Mouse (Mus musculus) olfactory bulb, adult 2 months (tissue): ENCODE measurements around the gene Nelfb. TPM values are rescaled to one million over a fixed set of nuclear protein-coding genes. Genes with fewer than 3 reads are reported as not detected.

Experiments used
- H3K27ac ChIP-seq: fragments of 200-500 bp; 2 replicates; pipeline ENCODE4 v1.5.1; 2012; ENCODE audit warnings: low read depth, low read length; ENCODE audit not compliant: insufficient read depth
- H3K4me1 ChIP-seq: fragments of 200-500 bp; 2 replicates; pipeline ENCODE4 v1.6.1; 2012; ENCODE audit warnings: low read length; ENCODE audit not compliant: control insufficient read depth, insufficient read depth
- H3K4me3 ChIP-seq: fragments of 200-500 bp; 2 replicates; pipeline ENCODE4 v1.5.1; 2012; ENCODE audit warnings: mild to moderate bottlenecking, low read depth, low read length, moderate library complexity; ENCODE audit not compliant: insufficient read depth
- CTCF ChIP-seq: fragments of 200-500 bp; IDR thresholded peaks from 2 replicates; pipeline ENCODE4 v1.5.1; 2012; ENCODE audit warnings: low read depth, mild to moderate bottlenecking, low read length, moderate library complexity; ENCODE audit not compliant: insufficient read depth
- POLR2A ChIP-seq: fragments of 200-500 bp; IDR thresholded peaks from 2 replicates; pipeline ENCODE4 v1.6.1; 2012; ENCODE audit warnings: mild to moderate bottlenecking, low read depth, low read length, moderate library complexity; ENCODE audit not compliant: insufficient read depth
- WGBS: fragments of 180-500 bp; shearing (Covaris S2); methylation state at CpG from one replicate; pipeline ENCODE4 v1.1.7; 2018; 5-methylcytosine and 5-hydroxymethylcytosine counted together
- polyA plus RNA-seq: library from polyadenylated mRNA; stranded (reverse); fragments of >200 nt; gene quantifications from 2 replicates; pipeline ENCODE4 v1.2.4, GENCODE M21; 2012; ENCODE audit warnings: low replicate concordance; ENCODE audit not compliant: missing spikeins, insufficient read depth, insufficient read length

The Nelfb gene
- polyA plus RNA-seq, 1 experiment = not detected

DNA sequence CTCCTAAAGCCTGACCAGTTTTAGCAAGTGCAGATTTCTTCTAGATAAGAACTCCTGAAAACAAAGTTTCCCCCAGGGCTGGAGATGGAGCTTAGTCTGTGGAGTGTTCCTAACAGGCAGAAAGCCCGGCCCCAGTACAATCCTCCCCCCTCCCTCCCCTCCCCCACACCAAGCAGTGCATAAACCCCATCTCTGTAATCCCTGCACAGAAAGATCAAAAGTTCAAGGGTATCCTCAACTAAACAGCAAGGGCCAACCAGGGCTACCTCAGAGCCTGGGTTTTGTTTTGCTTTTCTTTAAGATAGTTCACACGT, 42.7 kb downstream of the Nelfb start:
- WGBS = 29% methylated on average over 2 of the region's 2 CpGs
- peaks cover 19% of the 10 kb centered on the region for H3K4me1 ChIP-seq
- no peak overlapping the region for H3K4me3 ChIP-seq
- no peak overlapping the region for H3K27ac ChIP-seq
- no peak for TF ChIP-seq POLR2A
- TF ChIP-seq CTCF = no peak

DNA sequence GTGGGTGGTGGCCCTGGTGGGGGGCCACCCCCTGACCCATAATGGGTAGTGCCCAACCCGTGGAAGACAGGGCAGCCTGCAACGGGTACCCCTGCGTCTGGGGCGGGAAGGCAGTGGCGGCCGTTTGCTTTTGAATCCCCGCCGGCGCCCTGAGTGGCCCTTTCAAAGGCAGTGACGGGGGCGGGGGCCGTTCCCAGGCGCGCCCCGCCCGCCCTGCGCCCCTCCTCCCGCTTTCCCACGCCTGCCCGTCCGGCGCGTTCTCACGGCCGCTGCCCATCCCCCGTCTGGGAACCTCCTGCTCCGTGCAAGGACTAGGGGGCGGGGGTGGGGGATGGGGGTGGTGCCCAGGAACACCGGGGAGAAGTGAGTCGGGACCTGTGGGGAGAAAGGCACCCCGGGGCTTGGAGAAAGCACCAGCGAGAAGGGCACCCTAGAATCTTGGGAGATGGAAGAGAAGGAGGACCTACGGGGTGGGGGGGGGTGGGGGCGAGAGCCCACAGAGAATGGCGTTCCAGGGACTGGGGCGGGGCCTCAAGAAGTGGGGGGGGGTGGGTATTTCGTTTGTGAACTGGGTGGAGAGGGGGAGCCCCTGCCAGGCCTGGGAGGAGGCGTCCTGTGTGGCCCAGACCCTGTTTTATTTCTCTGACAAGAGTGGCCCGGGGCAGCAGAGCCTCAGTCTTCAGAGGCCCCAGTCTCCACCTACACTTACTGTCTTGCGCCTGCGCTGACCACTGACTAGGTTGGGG, 43.2 kb downstream of the Nelfb start:
- peaks cover 19% of the 10 kb centered on the region for H3K4me1 ChIP-seq
- 2% methylated on average over 39 of the region's 41 CpGs for WGBS
- H3K4me3 ChIP-seq = peak overlapping the region; percentile 31
- H3K27ac ChIP-seq = no peak overlapping the region
- TF ChIP-seq CTCF = no peak
- TF ChIP-seq POLR2A = no peak

DNA sequence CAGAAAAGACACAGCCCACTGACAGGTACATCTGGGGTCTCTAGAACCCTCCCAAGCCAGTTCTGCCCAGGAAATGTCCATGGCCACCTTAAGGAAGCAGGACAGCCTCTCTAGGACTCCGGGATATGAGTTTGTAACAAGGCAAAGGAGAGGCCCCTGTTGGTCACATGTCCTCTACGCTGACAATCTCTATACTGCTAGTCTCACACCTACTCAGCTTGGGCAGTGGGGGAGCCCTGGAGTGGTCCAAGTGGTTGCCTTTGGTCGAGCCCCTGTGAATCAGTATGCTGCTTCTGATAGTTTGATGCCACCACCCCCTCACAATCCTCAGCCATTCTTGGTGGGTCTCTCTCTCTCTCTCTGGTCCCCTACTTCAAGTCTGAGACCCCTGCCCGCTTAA, 43.8 kb downstream of the Nelfb start:
- 0 out of 2 replicates have a peak overlapping the region, but pooled peaks have one; percentile 8 for H3K27ac ChIP-seq
- TF ChIP-seq CTCF (no peak), POLR2A (no peak)
- 38% methylated on average over 4 of the region's 4 CpGs for WGBS
- H3K4me1 ChIP-seq = peaks cover 19% of the 10 kb centered on the region
- H3K4me3 ChIP-seq = peak overlapping the region; percentile 31

DNA sequence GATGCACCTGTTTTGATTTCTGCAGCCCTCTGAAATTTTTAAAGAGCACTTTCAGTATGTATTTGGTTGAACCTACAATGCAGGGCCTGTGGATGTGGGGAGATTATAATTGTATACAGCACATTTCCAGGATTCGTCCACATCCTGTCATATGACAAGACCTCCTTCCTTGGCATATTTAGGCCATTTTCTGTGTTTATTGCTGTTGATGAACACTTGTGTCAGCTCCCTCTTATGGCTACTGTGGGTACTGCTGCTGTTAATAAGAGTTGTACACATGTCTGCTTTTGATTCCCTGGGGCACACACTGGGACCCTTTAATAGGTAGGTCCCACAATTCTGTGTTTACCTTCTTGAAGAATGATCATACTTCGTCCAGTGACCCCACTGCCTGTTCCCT, 53.6 kb downstream of the Nelfb start:
- WGBS = 34% methylated on average over 2 of the region's 2 CpGs
- no peak for TF ChIP-seq CTCF
- TF ChIP-seq POLR2A = no peak
- no peak overlapping the region for H3K27ac ChIP-seq
- H3K4me3 ChIP-seq = no peak overlapping the region
- H3K4me1 ChIP-seq = no peaks in the 10 kb centered on the region

DNA sequence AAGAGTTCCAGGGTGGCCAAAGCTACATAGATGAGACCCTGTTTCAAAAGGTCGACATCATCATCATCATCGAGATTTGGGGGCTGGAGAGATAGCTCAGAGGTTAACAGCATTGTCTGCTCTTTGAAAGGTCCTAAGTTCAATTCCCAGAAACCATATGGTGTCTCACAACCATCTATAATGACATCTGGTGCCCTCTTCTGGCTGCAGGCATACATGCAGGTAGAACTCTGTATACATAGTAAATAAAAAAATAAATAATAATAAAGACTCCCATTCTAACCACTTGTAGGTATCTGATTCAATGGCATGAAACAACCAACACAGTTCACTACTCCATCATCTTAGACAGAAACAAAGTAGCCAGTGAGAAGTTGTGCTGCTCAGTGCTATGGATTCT, 54.3 kb downstream of the Nelfb start:
- TF ChIP-seq POLR2A (no peak), CTCF (no peak)
- Histone ChIP-seq H3K4me3 (no peak overlapping the region), H3K27ac (no peak overlapping the region), H3K4me1 (no peaks in the 10 kb centered on the region)
- WGBS = 53% methylated on average over 2 of the region's 2 CpGs

DNA sequence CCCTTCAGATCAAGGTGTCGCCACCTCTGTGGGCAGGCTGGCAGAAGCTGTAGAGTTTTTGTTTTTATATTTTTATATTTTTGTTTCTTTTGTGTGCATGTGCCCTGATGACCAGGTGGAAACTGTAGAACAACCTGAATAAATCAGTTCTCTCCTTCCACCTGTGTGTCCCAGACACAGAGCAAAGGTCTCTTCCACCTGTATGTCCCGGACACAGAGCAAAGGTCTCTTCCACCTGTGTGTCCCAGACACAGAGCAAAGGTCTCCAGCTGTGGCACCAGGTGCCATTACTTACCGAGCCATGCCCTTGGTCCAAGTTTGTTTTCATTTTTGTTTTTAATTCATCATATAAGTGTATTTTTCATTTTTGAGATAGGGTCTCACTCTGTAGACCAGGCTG, 55.1 kb downstream of the Nelfb start:
- TF ChIP-seq CTCF (no peak), POLR2A (no peak)
- Histone ChIP-seq H3K4me1 (no peaks in the 10 kb centered on the region), H3K4me3 (no peak overlapping the region), H3K27ac (no peak overlapping the region)
- WGBS = 94% methylated on average over 3 of the region's 3 CpGs

DNA sequence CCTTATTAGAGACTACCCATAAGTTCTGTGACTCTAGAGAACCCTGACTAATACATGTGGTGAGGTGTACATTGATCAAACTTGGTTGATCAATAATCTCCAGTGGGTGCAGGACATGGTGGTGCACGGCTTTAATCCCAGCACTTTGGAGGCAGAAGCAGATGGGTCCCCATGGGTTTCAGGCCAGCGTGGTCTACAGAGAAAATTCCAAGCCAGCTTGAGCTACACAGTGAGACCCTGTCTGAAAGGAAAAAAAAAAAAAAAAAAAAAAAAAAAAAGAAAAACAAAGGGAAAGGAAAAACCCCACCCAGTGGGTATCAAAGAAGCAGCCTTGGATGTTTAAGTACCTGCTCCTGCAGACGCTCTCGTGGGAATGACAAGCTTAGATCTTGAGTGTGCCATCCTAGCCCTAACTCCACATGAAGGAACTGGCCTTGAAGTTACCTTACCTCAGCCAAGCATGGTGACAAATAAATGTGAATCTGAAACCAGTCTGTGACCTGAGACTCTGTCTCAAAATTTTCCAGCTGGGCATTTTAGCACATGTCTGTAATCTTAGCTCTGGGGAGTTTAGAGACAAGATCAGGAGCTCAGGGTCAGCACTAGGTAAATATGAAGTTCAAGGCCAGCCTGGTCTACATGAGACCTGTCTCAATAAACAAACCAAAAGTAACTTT, 59.9 kb downstream of the Nelfb start:
- H3K4me3 ChIP-seq = no peak overlapping the region
- TF ChIP-seq POLR2A (no peak), CTCF (no peak)
- no peak overlapping the region for H3K27ac ChIP-seq
- H3K4me1 ChIP-seq = no peaks in the 10 kb centered on the region
- WGBS = 74% methylated on average over 4 of the region's 4 CpGs

Other genes starting within 250 kb of the Nelfb start
- not detected in 2 replicates for gene Dph7, start 249.1 kb downstream of the Nelfb start, polyA plus RNA-seq
- not detected in 2 replicates for gene Mrpl41, start 236.4 kb downstream of the Nelfb start, polyA plus RNA-seq
- gene Pnpla7, start 235.5 kb downstream of the Nelfb start, polyA plus RNA-seq = not detected in 2 replicates
- gene Nsmf, start 157.1 kb downstream of the Nelfb start, polyA plus RNA-seq = not detected in 2 replicates
- gene Entpd8, start 131.2 kb downstream of the Nelfb start, polyA plus RNA-seq = not detected in 2 replicates
- not detected in 2 replicates for gene Noxa1, start 116.3 kb downstream of the Nelfb start, polyA plus RNA-seq
- not detected in 2 replicates for gene Nrarp, start 30.7 kb downstream of the Nelfb start, polyA plus RNA-seq
- gene Tor4a, start 14.6 kb downstream of the Nelfb start, polyA plus RNA-seq = not detected in 2 replicates
- gene Stpg3, start 3.1 kb upstream of the Nelfb start, polyA plus RNA-seq = not detected in 2 replicates
- not detected in 2 replicates for gene Fam166a, start 7.3 kb upstream of the Nelfb start, polyA plus RNA-seq
- 193 TPM in 1 of 2 replicates, not detected in the other for gene Tubb4b, start 13.2 kb upstream of the Nelfb start, polyA plus RNA-seq
- not detected in 2 replicates for gene Slc34a3, start 22.9 kb upstream of the Nelfb start, polyA plus RNA-seq
- gene Rnf224, start 25.3 kb upstream of the Nelfb start, polyA plus RNA-seq = not detected in 2 replicates
- not detected in 2 replicates for gene Rnf208, start 30.8 kb upstream of the Nelfb start, polyA plus RNA-seq
- gene Cysrt1, start 31.0 kb upstream of the Nelfb start, polyA plus RNA-seq = not detected in 2 replicates
- not detected in 2 replicates for gene AL732309.1, start 35.4 kb upstream of the Nelfb start, polyA plus RNA-seq
- not detected in 2 replicates for gene Tmem203, start 44.0 kb upstream of the Nelfb start, polyA plus RNA-seq
- not detected in 2 replicates for gene Tprn, start 51.1 kb upstream of the Nelfb start, polyA plus RNA-seq
- gene Ssna1, start 60.9 kb upstream of the Nelfb start, polyA plus RNA-seq = not detected in 2 replicates
- gene Anapc2, start 61.0 kb upstream of the Nelfb start, polyA plus RNA-seq = not detected in 2 replicates
- not detected in 2 replicates for gene Tmem210, start 76.7 kb upstream of the Nelfb start, polyA plus RNA-seq
- not detected in 2 replicates for gene Lrrc26, start 78.4 kb upstream of the Nelfb start, polyA plus RNA-seq
- gene Grin1, start 107.7 kb upstream of the Nelfb start, polyA plus RNA-seq = 199 and 286 TPM in 2 replicates
- gene Man1b1, start 120.8 kb upstream of the Nelfb start, polyA plus RNA-seq = not detected in 2 replicates
- not detected in 2 replicates for gene Dpp7, start 144.9 kb upstream of the Nelfb start, polyA plus RNA-seq
- gene Uap1l1, start 154.2 kb upstream of the Nelfb start, polyA plus RNA-seq = not detected in 2 replicates
- gene Sapcd2, start 160.8 kb upstream of the Nelfb start, polyA plus RNA-seq = not detected in 2 replicates
- not detected in 2 replicates for gene Entpd2, start 184.4 kb upstream of the Nelfb start, polyA plus RNA-seq
- not detected in 2 replicates for gene Npdc1, start 187.9 kb upstream of the Nelfb start, polyA plus RNA-seq
- gene Fut7, start 211.8 kb upstream of the Nelfb start, polyA plus RNA-seq = not detected in 2 replicates
- gene Abca2, start 217.2 kb upstream of the Nelfb start, polyA plus RNA-seq = not detected in 2 replicates
- gene Clic3, start 245.3 kb upstream of the Nelfb start, polyA plus RNA-seq = not detected in 2 replicates
- not detected in 2 replicates for gene Paxx, start 249.6 kb upstream of the Nelfb start, polyA plus RNA-seq